Mouse (Mus musculus) forebrain, embryonic 16.5 days (tissue): ENCODE measurements around the gene Efcab14. TPM values are rescaled to one million over a fixed set of nuclear protein-coding genes. Genes with fewer than 3 reads are reported as not detected.

ENCODE experiments used
- ATAC-seq: fragments of 200-750 bp; cut with Nextera tagmentation; 2 replicates; pipeline ENCODE4 v1.8.0; 2017; ENCODE audit warnings: mild to moderate bottlenecking, moderate library complexity
- H3K27ac ChIP-seq: fragments of 300-500 bp; sonication (generic); 2 replicates; pipeline ENCODE4 v1.5.1; 2014; ENCODE audit warnings: low read length, control low read depth
- H3K27me3 ChIP-seq: fragments of 300-500 bp; sonication (generic); replicated peaks from 2 replicates; pipeline ENCODE4 v1.6.1; 2014; ENCODE audit warnings: low read length; ENCODE audit not compliant: control insufficient read depth, insufficient read depth
- H3K36me3 ChIP-seq: fragments of 300-500 bp; sonication (generic); 2 replicates; pipeline ENCODE4 v1.6.1; 2014; ENCODE audit not compliant: control insufficient read depth, insufficient read depth
- H3K4me1 ChIP-seq: fragments of 300-500 bp; sonication (generic); replicated peaks from 2 replicates; pipeline ENCODE4 v1.6.1; 2014; ENCODE audit warnings: low read length; ENCODE audit not compliant: control insufficient read depth, insufficient read depth
- H3K4me2 ChIP-seq: fragments of 300-500 bp; sonication (generic); 2 replicates; pipeline ENCODE4 v1.6.1; 2014; ENCODE audit warnings: mild to moderate bottlenecking, low read length, control low read depth
- H3K4me3 ChIP-seq: fragments of 300-500 bp; sonication (generic); replicated peaks from 2 replicates; pipeline ENCODE4 v1.5.1; 2014; ENCODE audit warnings: mild to moderate bottlenecking, low read length, control low read depth
- H3K9ac ChIP-seq: fragments of 300-500 bp; sonication (generic); replicated peaks from 2 replicates; pipeline ENCODE4 v1.6.1; 2014; ENCODE audit warnings: low read depth, low read length, control low read depth
- H3K9me3 ChIP-seq: fragments of 300-500 bp; sonication (generic); 2 replicates; pipeline ENCODE4 v1.6.1; 2016; ENCODE audit warnings: low read length; ENCODE audit not compliant: control insufficient read depth
- whole genome bisulfite sequencing: fragments of 180-500 bp; shearing (Covaris S2); extraction: QIAGEN DNeasy Blood & Tissue Kit; methylation state at CpG from one replicate; pipeline ENCODE4 v1.1.7; 2014; 5-methylcytosine and 5-hydroxymethylcytosine counted together
- polyA plus RNA-seq: library from polyadenylated mRNA; unstranded; fragments of >200 nt; fragmentation: Nextera tagmentation; extraction: Ambion mirVana; gene quantifications from 2 replicates; pipeline ENCODE4 v1.2.1, GENCODE M21; 2015

Gene Efcab14
- polyA plus RNA-seq, 1 experiment from 2014 or later: 20.7 TPM

- Histone ChIP-seq H3K4me1 (peaks cover 7% of the 10 kb centered on the region), H3K27ac (no peak overlapping the region), H3K36me3 (no peaks in the 10 kb centered on the region), H3K9ac (no peak overlapping the region), H3K4me3 (no peak overlapping the region), H3K4me2 (no peak overlapping the region), H3K9me3 (no peaks in the 10 kb centered on the region), H3K27me3 (peaks cover 4% of the 10 kb centered on the region; the same call in 1 of the 2 replicates)
- no peak for ATAC-seq
- WGBS: 88% methylated on average over 2 of the region's 2 CpGs
Measured at GRCm38 (mm10) chr4:115825271-115825670, 87.7 kb downstream of the Efcab14 start.

Other genes starting within 250 kb of the Efcab14 start
- gene Cyp4a14, start 241.6 kb upstream of the Efcab14 start, polyA plus RNA-seq: not detected in 2 replicates
- gene Cyp4a10, start 219.5 kb upstream of the Efcab14 start, polyA plus RNA-seq: not detected in 2 replicates
- not detected in 2 replicates for gene Cyp4a31, start 174.1 kb upstream of the Efcab14 start, polyA plus RNA-seq
- not detected in 2 replicates for gene Cyp4a32, start 136.8 kb upstream of the Efcab14 start, polyA plus RNA-seq
- gene Cyp4b1, start 90.0 kb upstream of the Efcab14 start, polyA plus RNA-seq: 0.41 and 0.42 TPM in 2 replicates
- 0.28 TPM in 1 of 2 replicates, not detected in the other for gene Tex38, start 43.3 kb downstream of the Efcab14 start, polyA plus RNA-seq
- gene Atpaf1, start 47.1 kb downstream of the Efcab14 start, polyA plus RNA-seq: 35.1 and 36.8 TPM in 2 replicates
- gene Mob3c, start 90.3 kb downstream of the Efcab14 start, polyA plus RNA-seq: 4.6 and 6.0 TPM in 2 replicates
- gene Mknk1, start 101.5 kb downstream of the Efcab14 start, polyA plus RNA-seq: 25.4 and 27.9 TPM in 2 replicates
- 0.18 TPM in 1 of 2 replicates, not detected in the other for gene Kncn, start 146.7 kb downstream of the Efcab14 start, polyA plus RNA-seq
- 0.15 and 0.47 TPM in 2 replicates for gene 6430628N08Rik, start 152.9 kb downstream of the Efcab14 start, polyA plus RNA-seq
- gene Dmbx1, start 202.2 kb downstream of the Efcab14 start, polyA plus RNA-seq: 0.10 TPM in 1 of 2 replicates, not detected in the other